Mouse (Mus musculus) midbrain, postnatal 0 days (tissue): ENCODE results near the gene Rinl. TPM values are rescaled to one million over a fixed set of nuclear protein-coding genes. Genes with fewer than 3 reads are reported as not detected.

Experiments
- ATAC-seq: fragments of 200-750 bp; cut with Nextera tagmentation; 2 replicates; pipeline ENCODE4 v1.8.0; 2017; ENCODE audit warnings: moderate number of reproducible peaks, mild to moderate bottlenecking, moderate TSS enrichment, moderate library complexity; ENCODE audit not compliant: low FRiP score
- DNase-seq: peaks from one replicate; pipeline ENCODE4 v3.0.0-alpha.2; 2015; ENCODE audit warnings: low spot score
- H3K27ac ChIP-seq: fragments of 300-500 bp; sonication (generic); 2 replicates; pipeline ENCODE4 v1.5.1; 2014; ENCODE audit warnings: low read depth, mild to moderate bottlenecking, low read length, mixed read lengths
- H3K27me3 ChIP-seq: fragments of 300-500 bp; sonication (generic); 2 replicates; pipeline ENCODE4 v1.6.1; 2014; ENCODE audit warnings: low read length, control low read depth, mixed read lengths; ENCODE audit not compliant: insufficient read depth
- H3K36me3 ChIP-seq: fragments of 300-500 bp; sonication (generic); 2 replicates; pipeline ENCODE4 v1.6.1; 2014; ENCODE audit warnings: low read length, control low read depth, mixed read lengths; ENCODE audit not compliant: insufficient read depth
- H3K4me1 ChIP-seq: fragments of 300-500 bp; sonication (generic); 2 replicates; pipeline ENCODE4 v1.6.1; 2014; ENCODE audit warnings: mild to moderate bottlenecking, control low read depth, antibody characterized with exemption, low read length, mixed read lengths; ENCODE audit not compliant: insufficient read depth
- H3K4me2 ChIP-seq: fragments of 300-500 bp; sonication (generic); 2 replicates; pipeline ENCODE4 v1.6.1; 2014; ENCODE audit warnings: low read depth, mild to moderate bottlenecking, low read length, mixed read lengths; ENCODE audit not compliant: poor library complexity, severe bottlenecking
- H3K4me3 ChIP-seq: fragments of 300-500 bp; sonication (generic); 2 replicates; pipeline ENCODE4 v1.5.1; 2014; ENCODE audit warnings: low read depth, mild to moderate bottlenecking, low read length, moderate library complexity
- H3K9ac ChIP-seq: fragments of 300-500 bp; sonication (generic); replicated peaks from 2 replicates; pipeline ENCODE4 v1.6.1; 2014; ENCODE audit warnings: mild to moderate bottlenecking, low read length, moderate library complexity, mixed read lengths; ENCODE audit not compliant: poor library complexity, severe bottlenecking
- H3K9me3 ChIP-seq: fragments of 300-500 bp; sonication (generic); 2 replicates; pipeline ENCODE4 v1.6.1; 2016; ENCODE audit warnings: low read length, control low read depth
- CTCF ChIP-seq: IDR thresholded peaks from 2 replicates; pipeline ENCODE4 v1.5.1; 2016; ENCODE audit warnings: antibody characterized with exemption, mild to moderate bottlenecking
- WGBS: fragments of 180-500 bp; shearing (Covaris S2); extraction: QIAGEN DNeasy Blood & Tissue Kit; methylation state at CpG from one replicate; pipeline ENCODE4 v1.1.7; 2014; 5-methylcytosine and 5-hydroxymethylcytosine counted together
- polyA plus RNA-seq: library from polyadenylated mRNA; unstranded; fragments of >200 nt; fragmentation: Nextera tagmentation; extraction: Ambion mirVana; gene quantifications from 2 replicates; pipeline ENCODE4 v1.2.1, GENCODE M21; 2015
- total RNA-seq: library from RNA; depleted of rRNA; stranded (reverse); fragments of >200 nt; gene quantifications from 2 replicates; pipeline ENCODE4 v1.2.3, GENCODE M21; 2014

The Rinl gene
- total and polyA plus RNA-seq, 2 experiments from 2014 or later = 1.0 to 1.9 TPM

GRCm38 (mm10) chr7:28830981-28831380 is 42.2 kb downstream of the Rinl start:
- H3K4me3 ChIP-seq = no peak overlapping the region
- H3K4me1 ChIP-seq = peaks cover 1% of the 10 kb centered on the region; the same call in 1 of the 2 replicates
- 90% methylated on average over 5 of the region's 5 CpGs for WGBS
- H3K9ac ChIP-seq = no peak overlapping the region
- no peaks in the 10 kb centered on the region for H3K27me3 ChIP-seq
- peaks cover 25% of the 10 kb centered on the region for H3K36me3 ChIP-seq
- H3K4me2 ChIP-seq = no peak overlapping the region
- no peaks in the 10 kb centered on the region for H3K9me3 ChIP-seq
- TF ChIP-seq CTCF = no peak
- ATAC-seq (no peak), DNase-seq (no peak)
- no peak overlapping the region for H3K27ac ChIP-seq

- no peaks in the 10 kb centered on the region for H3K4me1 ChIP-seq
- no peak overlapping the region for H3K4me2 ChIP-seq
- no peak for ATAC-seq
- no peak overlapping the region for H3K9ac ChIP-seq
- DNase-seq = no peak
- no peak overlapping the region for H3K4me3 ChIP-seq
- no peak for TF ChIP-seq CTCF
- peaks cover 25% of the 10 kb centered on the region for H3K36me3 ChIP-seq
- 94% methylated on average over 17 of the region's 17 CpGs for WGBS
- no peaks in the 10 kb centered on the region for H3K27me3 ChIP-seq
- H3K27ac ChIP-seq = no peak overlapping the region
- H3K9me3 ChIP-seq = no peaks in the 10 kb centered on the region
Observed at GRCm38 (mm10) chr7:28831411-28832125, 42.8 kb downstream of the Rinl start.

- no peaks in the 10 kb centered on the region for H3K4me1 ChIP-seq
- DNase-seq = no peak
- 82% methylated on average over 6 of the region's 6 CpGs for WGBS
- TF ChIP-seq CTCF = no peak
- no peak overlapping the region for H3K27ac ChIP-seq
- H3K36me3 ChIP-seq = peaks cover 25% of the 10 kb centered on the region
- no peak overlapping the region for H3K4me3 ChIP-seq
- H3K9me3 ChIP-seq = no peaks in the 10 kb centered on the region
- no peak overlapping the region for H3K4me2 ChIP-seq
- H3K9ac ChIP-seq = no peak overlapping the region
- ATAC-seq = no peak
- no peaks in the 10 kb centered on the region for H3K27me3 ChIP-seq
Observed at GRCm38 (mm10) chr7:28832137-28832536, 43.4 kb downstream of the Rinl start.

GRCm38 (mm10) chr7:28833723-28834347 is 45.1 kb downstream of the Rinl start, which contains the start of gene Lgals4:
TSS of gene Lgals4 (plus strand) at chr7:28833854.
- no peak for ATAC-seq

GRCm38 (mm10) chr7:28836936-28837335 is 48.2 kb downstream of the Rinl start:
- ATAC-seq (no peak), DNase-seq (no peak)
- Histone ChIP-seq H3K9me3 (no peaks in the 10 kb centered on the region), H3K36me3 (0 out of 2 replicates have a peak, but pooled peaks cover under 1% of the 10 kb centered on the region), H3K9ac (no peak overlapping the region), H3K27me3 (no peaks in the 10 kb centered on the region), H3K4me2 (no peak overlapping the region), H3K4me1 (no peaks in the 10 kb centered on the region), H3K4me3 (no peak overlapping the region), H3K27ac (no peak overlapping the region)
- WGBS = 85% methylated on average over 5 of the region's 5 CpGs
- TF ChIP-seq CTCF = no peak

More at GRCm38 (mm10) chr7:28833723-28834347, 45.1 kb downstream of the Rinl start, which contains the start of gene Lgals4:
- H3K4me2 ChIP-seq = no peak within 1 kb of the TSS
- peaks cover 25% of the 10 kb centered on the region for H3K36me3 ChIP-seq
- WGBS = 86% methylated on average over 6 of the region's 6 CpGs
- DNase-seq = no peak
- TF ChIP-seq CTCF = no peak
- H3K27me3 ChIP-seq = no peaks in the 10 kb centered on the region
- H3K4me3 ChIP-seq = no peak within 1 kb of the TSS
- H3K9ac ChIP-seq = no peak within 1 kb of the TSS
- H3K9me3 ChIP-seq = no peaks in the 10 kb centered on the region
- no peak within 1 kb of the TSS for H3K27ac ChIP-seq
- H3K4me1 ChIP-seq = no peaks in the 10 kb centered on the region

- WGBS = 86% methylated on average over 9 of the region's 9 CpGs
- ATAC-seq = no peak
- Histone ChIP-seq H3K4me2 (no peak overlapping the region), H3K27me3 (no peaks in the 10 kb centered on the region), H3K27ac (no peak overlapping the region), H3K36me3 (no peaks in the 10 kb centered on the region), H3K9ac (no peak overlapping the region), H3K4me1 (no peaks in the 10 kb centered on the region), H3K4me3 (no peak overlapping the region), H3K9me3 (no peaks in the 10 kb centered on the region)
- DNase-seq = no peak
- no peak for TF ChIP-seq CTCF
Observed at GRCm38 (mm10) chr7:28838331-28838730, 49.6 kb downstream of the Rinl start.
